Mouse (Mus musculus) midbrain, embryonic 15.5 days (tissue): ENCODE results near the gene Capn15. TPM values are rescaled to one million over a fixed set of nuclear protein-coding genes. Genes with fewer than 3 reads are reported as not detected.

Experiments
- ATAC-seq: fragments of 200-750 bp; cut with Nextera tagmentation; replicated peaks from 2 replicates; pipeline ENCODE4 v1.8.0; 2017; ENCODE audit warnings: moderate TSS enrichment
- H3K27ac ChIP-seq: fragments of 300-500 bp; sonication (generic); 2 replicates; pipeline ENCODE4 v1.5.1; 2015; ENCODE audit warnings: mild to moderate bottlenecking, inconsistent platforms
- H3K27me3 ChIP-seq: fragments of 300-500 bp; sonication (generic); replicated peaks from 2 replicates; pipeline ENCODE4 v1.6.1; 2015; ENCODE audit warnings: inconsistent platforms
- H3K36me3 ChIP-seq: fragments of 300-500 bp; sonication (generic); replicated peaks from 2 replicates; pipeline ENCODE4 v1.6.1; 2015; ENCODE audit warnings: inconsistent platforms
- H3K4me1 ChIP-seq: fragments of 300-500 bp; sonication (generic); 2 replicates; pipeline ENCODE4 v1.6.1; 2015; ENCODE audit warnings: inconsistent platforms
- H3K4me2 ChIP-seq: fragments of 300-500 bp; sonication (generic); 2 replicates; pipeline ENCODE4 v1.6.1; 2015; ENCODE audit warnings: inconsistent platforms, mild to moderate bottlenecking, moderate library complexity
- H3K4me3 ChIP-seq: fragments of 300-500 bp; sonication (generic); 2 replicates; pipeline ENCODE4 v1.5.1; 2015; ENCODE audit warnings: mild to moderate bottlenecking, inconsistent platforms
- H3K9ac ChIP-seq: fragments of 300-500 bp; sonication (generic); 2 replicates; pipeline ENCODE4 v1.6.1; 2015; ENCODE audit warnings: mild to moderate bottlenecking, inconsistent platforms
- H3K9me3 ChIP-seq: fragments of 300-500 bp; sonication (generic); 2 replicates; pipeline ENCODE4 v1.6.1; 2016; ENCODE audit warnings: inconsistent platforms
- WGBS: fragments of 180-500 bp; shearing (Covaris S2); methylation state at CpG from one replicate; pipeline ENCODE4 v1.1.7; 2015; ENCODE audit warnings: mixed read lengths; 5-methylcytosine and 5-hydroxymethylcytosine counted together
- polyA plus RNA-seq: library from polyadenylated mRNA; unstranded; fragments of >200 nt; fragmentation: Nextera tagmentation; extraction: Ambion mirVana; gene quantifications from 2 replicates; pipeline ENCODE4 v1.2.1, GENCODE M21; 2015

Capn15 gene
- polyA plus RNA-seq, 1 experiment from 2014 or later, result 23.8 TPM

- WGBS, result 13% methylated on average over 17 of the region's 17 CpGs
- ATAC-seq, result peak; percentile 40; the same call in 1 of the 2 replicates
- H3K27ac ChIP-seq, result peak overlapping the region; percentile 90
- H3K9me3 ChIP-seq, result no peaks in the 10 kb centered on the region
- peaks cover under 1% of the 10 kb centered on the region; the same call in 1 of the 2 replicates for H3K36me3 ChIP-seq
- peak overlapping the region; percentile 84 for H3K9ac ChIP-seq
- H3K4me2 ChIP-seq, result peak overlapping the region; percentile 79
- peak overlapping the region; percentile 86 for H3K4me3 ChIP-seq
- peaks cover 28% of the 10 kb centered on the region for H3K4me1 ChIP-seq
- H3K27me3 ChIP-seq, result no peaks in the 10 kb centered on the region
These were observed 865 bp downstream of the Capn15 start for GRCm38 (mm10) chr17:25984556-25985305.

DNA sequence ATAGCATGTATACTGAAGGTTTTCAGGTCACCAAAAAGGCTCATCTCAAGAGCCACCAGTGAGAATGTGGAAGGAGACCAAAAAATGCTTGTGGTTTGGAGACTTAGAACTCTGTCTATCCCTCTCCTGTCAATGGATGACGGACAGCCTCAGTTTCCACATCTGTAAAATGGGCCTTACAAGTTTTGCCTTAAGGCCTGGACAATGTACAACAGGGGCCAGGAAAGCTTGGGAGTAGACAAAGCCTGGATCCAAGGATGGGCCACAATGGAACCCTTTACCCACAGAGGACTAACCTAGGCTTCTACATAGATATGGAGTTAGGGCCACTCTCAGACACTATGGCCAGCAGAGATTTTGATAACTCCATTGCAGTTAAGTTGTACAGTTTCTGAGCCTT is 1.5 kb downstream of the Capn15 start:
- 96% methylated on average over 1 of the region's 1 CpGs for WGBS
- no peak overlapping the region for H3K27ac ChIP-seq
- ATAC-seq, result no peak

DNA sequence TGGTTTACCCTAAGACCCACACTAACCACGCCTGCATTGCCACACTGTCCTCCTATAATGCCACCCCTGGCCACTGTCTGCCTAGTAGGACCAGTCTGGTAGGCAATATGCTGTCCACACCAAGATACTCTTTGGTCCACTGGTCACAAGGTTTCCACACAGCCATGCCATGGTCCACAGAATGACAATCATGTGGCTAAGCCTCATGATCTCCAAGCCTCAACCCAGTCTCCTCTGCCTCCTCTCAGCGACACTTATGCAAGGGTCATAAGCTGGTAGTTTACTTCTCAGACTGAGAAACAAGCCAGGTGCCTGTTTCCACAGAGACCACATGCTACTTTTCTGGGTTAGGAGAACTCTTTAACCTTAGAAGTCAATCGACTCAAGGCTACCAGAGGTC is 2.7 kb downstream of the Capn15 start:
- ATAC-seq, result no peak
- Histone ChIP-seq H3K4me3 (no peak overlapping the region), H3K9ac (no peak overlapping the region), H3K27ac (no peak overlapping the region), H3K27me3 (no peaks in the 10 kb centered on the region), H3K4me1 (peaks cover 28% of the 10 kb centered on the region), H3K9me3 (no peaks in the 10 kb centered on the region), H3K4me2 (no peak overlapping the region), H3K36me3 (no peaks in the 10 kb centered on the region)
- 95% methylated on average over 3 of the region's 3 CpGs for WGBS

More for the DNA sequence above, 1.5 kb downstream of the Capn15 start:
- no peaks in the 10 kb centered on the region for H3K27me3 ChIP-seq
- H3K4me1 ChIP-seq, result peaks cover 28% of the 10 kb centered on the region
- no peaks in the 10 kb centered on the region for H3K9me3 ChIP-seq
- no peaks in the 10 kb centered on the region for H3K36me3 ChIP-seq
- peak overlapping the region; percentile 86 for H3K4me3 ChIP-seq
- H3K9ac ChIP-seq, result peak overlapping the region; percentile 84
- peak overlapping the region; percentile 79 for H3K4me2 ChIP-seq

- no peak overlapping the region for H3K27ac ChIP-seq
- H3K4me1 ChIP-seq, result peaks cover 24% of the 10 kb centered on the region
- ATAC-seq, result no peak
- H3K4me2 ChIP-seq, result no peak overlapping the region
- H3K9ac ChIP-seq, result no peak overlapping the region
- no peaks in the 10 kb centered on the region for H3K9me3 ChIP-seq
- no peaks in the 10 kb centered on the region for H3K36me3 ChIP-seq
- no peak overlapping the region for H3K4me3 ChIP-seq
- WGBS, result 90% methylated on average over 5 of the region's 5 CpGs
- H3K27me3 ChIP-seq, result no peaks in the 10 kb centered on the region
These were observed 4.7 kb downstream of the Capn15 start for GRCm38 (mm10) chr17:25980854-25981253.

- Histone ChIP-seq H3K9ac (no peak overlapping the region), H3K4me1 (peaks cover 24% of the 10 kb centered on the region), H3K4me2 (no peak overlapping the region), H3K36me3 (no peaks in the 10 kb centered on the region), H3K27ac (no peak overlapping the region), H3K9me3 (no peaks in the 10 kb centered on the region), H3K27me3 (no peaks in the 10 kb centered on the region), H3K4me3 (no peak overlapping the region)
- WGBS, result 92% methylated on average over 5 of the region's 5 CpGs
- no peak for ATAC-seq
These were observed 5.5 kb downstream of the Capn15 start for GRCm38 (mm10) chr17:25979829-25980738.

GRCm38 (mm10) chr17:25970954-25971707 is 14.5 kb downstream of the Capn15 start:
- no peak for ATAC-seq
- no peak overlapping the region for H3K27ac ChIP-seq
- WGBS, result 92% methylated on average over 4 of the region's 4 CpGs

DNA sequence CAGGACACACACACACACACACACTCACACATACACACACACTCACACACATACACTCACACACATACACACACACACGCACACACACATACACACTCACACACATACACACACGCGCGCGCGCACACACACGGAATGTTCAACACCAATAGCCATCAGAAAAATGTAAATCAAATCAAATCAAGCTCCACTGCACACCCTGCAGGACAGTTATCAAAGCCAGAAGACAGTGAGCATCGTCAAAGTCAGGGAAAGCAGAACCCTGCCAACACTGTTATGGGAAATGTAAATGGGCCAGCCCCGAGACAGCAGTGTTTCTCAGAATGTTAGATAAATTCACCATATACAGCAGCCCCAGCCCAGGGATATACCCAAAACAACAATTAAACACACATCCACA is 15.1 kb downstream of the Capn15 start:
- 89% methylated on average over 9 of the region's 9 CpGs for WGBS
- no peak overlapping the region for H3K4me2 ChIP-seq
- no peak for ATAC-seq

More at GRCm38 (mm10) chr17:25970954-25971707, 14.5 kb downstream of the Capn15 start:
- no peak overlapping the region for H3K4me2 ChIP-seq
- H3K9me3 ChIP-seq, result no peaks in the 10 kb centered on the region
- no peaks in the 10 kb centered on the region; the same call in 1 of the 2 replicates for H3K36me3 ChIP-seq
- no peaks in the 10 kb centered on the region for H3K4me1 ChIP-seq
- H3K27me3 ChIP-seq, result no peaks in the 10 kb centered on the region
- H3K4me3 ChIP-seq, result no peak overlapping the region
- H3K9ac ChIP-seq, result no peak overlapping the region

GRCm38 (mm10) chr17:25968176-25968575 is 17.4 kb downstream of the Capn15 start:
- Histone ChIP-seq H3K4me3 (no peak overlapping the region), H3K27ac (no peak overlapping the region), H3K9ac (no peak overlapping the region), H3K4me1 (no peaks in the 10 kb centered on the region), H3K4me2 (no peak overlapping the region), H3K9me3 (no peaks in the 10 kb centered on the region), H3K36me3 (peaks cover 7% of the 10 kb centered on the region; the same call in 1 of the 2 replicates), H3K27me3 (no peaks in the 10 kb centered on the region)
- ATAC-seq, result no peak
- WGBS, result 90% methylated on average over 1 of the region's 1 CpGs

More for the DNA sequence above, 15.1 kb downstream of the Capn15 start:
- H3K4me3 ChIP-seq, result no peak overlapping the region
- no peaks in the 10 kb centered on the region for H3K4me1 ChIP-seq
- no peaks in the 10 kb centered on the region for H3K27me3 ChIP-seq
- H3K9ac ChIP-seq, result no peak overlapping the region
- no peaks in the 10 kb centered on the region for H3K9me3 ChIP-seq
- no peaks in the 10 kb centered on the region; the same call in 1 of the 2 replicates for H3K36me3 ChIP-seq
- no peak overlapping the region for H3K27ac ChIP-seq

DNA sequence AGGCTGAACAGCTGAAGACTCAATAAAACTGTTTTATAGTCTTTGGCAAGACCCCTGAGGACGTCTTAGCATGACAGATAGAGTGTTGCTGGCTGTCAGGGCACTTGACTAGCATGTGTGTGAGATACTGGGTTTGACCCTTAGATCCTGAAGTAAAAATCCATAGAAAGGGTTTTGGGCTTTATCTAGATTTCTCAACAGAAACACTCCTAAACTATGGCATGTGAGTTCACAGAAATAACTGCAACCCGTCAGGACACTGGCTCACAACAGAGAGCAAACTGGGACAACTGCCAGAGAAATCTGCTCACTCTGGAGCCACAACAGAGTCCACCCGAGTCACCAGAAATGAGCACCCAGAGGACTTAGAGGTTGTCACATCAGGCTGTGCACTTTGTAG is 17.9 kb downstream of the Capn15 start:
- peaks cover 7% of the 10 kb centered on the region; the same call in 1 of the 2 replicates for H3K36me3 ChIP-seq
- no peak overlapping the region for H3K4me2 ChIP-seq
- no peak for ATAC-seq
- no peak overlapping the region for H3K9ac ChIP-seq
- no peaks in the 10 kb centered on the region for H3K27me3 ChIP-seq
- 83% methylated on average over 3 of the region's 3 CpGs for WGBS
- no peak overlapping the region for H3K27ac ChIP-seq
- H3K9me3 ChIP-seq, result no peaks in the 10 kb centered on the region
- no peaks in the 10 kb centered on the region for H3K4me1 ChIP-seq
- H3K4me3 ChIP-seq, result no peak overlapping the region

DNA sequence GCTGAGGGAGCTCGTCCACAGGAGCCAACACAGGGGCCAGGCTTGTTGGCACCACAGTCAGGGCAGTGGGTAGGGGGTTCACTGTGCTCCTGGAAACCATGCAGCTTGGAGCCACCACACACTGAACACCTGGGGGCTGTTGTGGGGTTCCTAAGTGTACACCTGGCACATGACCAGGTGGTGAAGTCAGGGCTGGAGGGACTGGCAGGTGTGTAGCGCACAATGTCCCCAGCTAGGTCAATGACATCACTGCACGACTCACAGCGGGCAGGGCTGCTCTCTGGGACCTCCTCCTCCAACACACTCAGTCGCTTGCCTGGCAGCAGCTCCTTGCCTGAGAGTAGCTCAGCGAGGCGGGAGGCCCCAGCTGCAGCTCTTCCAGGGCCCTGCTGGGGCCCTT is 21.3 kb downstream of the Capn15 start:
- Histone ChIP-seq H3K36me3 (peaks cover 11% of the 10 kb centered on the region; the same call in 1 of the 2 replicates), H3K9me3 (no peaks in the 10 kb centered on the region), H3K4me1 (no peaks in the 10 kb centered on the region), H3K4me3 (no peak overlapping the region), H3K4me2 (no peak overlapping the region), H3K9ac (no peak overlapping the region), H3K27me3 (no peaks in the 10 kb centered on the region), H3K27ac (no peak overlapping the region)
- ATAC-seq, result no peak
- 88% methylated on average over 7 of the region's 7 CpGs for WGBS

GRCm38 (mm10) chr17:25962413-25962905 is 23.1 kb downstream of the Capn15 start:
- no peak overlapping the region for H3K4me3 ChIP-seq
- no peak overlapping the region for H3K27ac ChIP-seq
- H3K4me1 ChIP-seq, result no peaks in the 10 kb centered on the region
- H3K36me3 ChIP-seq, result peaks cover 11% of the 10 kb centered on the region; the same call in 1 of the 2 replicates
- WGBS, result 95% methylated on average over 7 of the region's 7 CpGs
- no peak for ATAC-seq
- no peaks in the 10 kb centered on the region for H3K27me3 ChIP-seq
- H3K9ac ChIP-seq, result no peak overlapping the region
- no peak overlapping the region for H3K4me2 ChIP-seq
- no peaks in the 10 kb centered on the region for H3K9me3 ChIP-seq
